Mouse (Mus musculus) central nervous system, embryonic 14 days (tissue): ENCODE results near the gene Tsg101. TPM values are rescaled to one million over a fixed set of nuclear protein-coding genes. Genes with fewer than 3 reads are reported as not detected.

Source experiments
- polyA plus RNA-seq: library from polyadenylated mRNA; depleted of rRNA; stranded (reverse); fragments of >200 nt; gene quantifications from 2 replicates; pipeline ENCODE4 v1.2.3, GENCODE M21; 2012; rRNA removed

Tsg101 gene
- 122 and 131 TPM in 2 replicates for polyA plus RNA-seq

GRCm38 (mm10) chr7:46919551-46920176 is at the start of gene Tsg101:
Gene Tsg101 (minus strand): TSS chr7:46919969.

GRCm38 (mm10) chr7:46957831-46958691 is 38.3 kb upstream of the Tsg101 start, which contains the start of gene Uevld:
Gene Uevld (minus strand): TSS chr7:46958527.

GRCm38 (mm10) chr7:46860996-46861395 is 58.8 kb downstream of the Tsg101 start, which contains the start of gene Ldhc:
Gene Ldhc (plus strand): TSS chr7:46861203.

DNA sequence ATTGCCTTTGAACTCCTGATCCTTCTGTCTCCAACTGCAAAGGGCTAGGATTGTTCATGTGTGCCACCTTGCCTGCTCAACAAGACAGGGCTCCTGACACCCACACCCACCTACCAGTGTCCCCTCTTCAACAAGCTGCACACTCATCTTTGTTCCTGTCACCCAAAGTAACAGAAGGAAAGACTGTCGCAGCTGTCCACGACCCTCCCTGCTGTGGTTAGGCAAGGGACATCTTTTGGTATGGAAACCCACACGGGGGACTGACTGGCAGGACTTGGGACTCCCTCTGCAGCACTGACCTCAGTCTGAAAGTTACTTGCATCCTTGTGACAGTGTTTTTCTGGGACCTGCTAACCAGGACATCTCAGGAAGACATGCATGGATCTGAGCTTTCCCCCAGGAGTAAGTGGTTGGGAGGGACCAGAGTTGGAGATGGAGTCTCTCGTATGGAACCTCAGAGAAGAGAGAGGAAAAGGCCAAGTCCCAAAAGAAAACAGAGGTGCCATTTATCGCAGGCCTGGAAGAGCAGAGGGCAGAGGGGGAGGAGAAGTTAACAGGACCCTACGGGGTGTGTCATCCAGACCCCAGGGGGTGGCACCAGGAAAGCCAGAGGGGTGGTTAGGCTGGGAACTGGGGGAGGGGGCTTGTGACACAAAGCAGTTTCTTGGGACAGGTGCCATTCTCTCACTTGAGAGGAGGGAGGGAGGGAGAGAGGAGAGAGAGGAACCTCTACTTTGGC is 78.8 kb downstream of the Tsg101 start, which contains the start of gene Ldha:
Ldha (plus strand) TSS at position 689 of the 739 bp plus-strand sequence.

Other genes with a start within 250 kb of the Tsg101 start
- 0.14 and 0.26 TPM in 2 replicates for gene Tph1, start 247.4 kb downstream of the Tsg101 start, polyA plus RNA-seq
- gene Saal1, start 209.3 kb downstream of the Tsg101 start, polyA plus RNA-seq: 15.4 TPM in 2 replicates
- 1.1 and 3.2 TPM in 2 replicates for gene Saa3, start 204.3 kb downstream of the Tsg101 start, polyA plus RNA-seq
- not detected in 2 replicates for gene Saa4, start 187.4 kb downstream of the Tsg101 start, polyA plus RNA-seq
- gene Saa1, start 177.0 kb downstream of the Tsg101 start, polyA plus RNA-seq: 0.14 TPM in 1 of 2 replicates, not detected in the other
- not detected in 2 replicates for gene Saa2, start 168.2 kb downstream of the Tsg101 start, polyA plus RNA-seq
- 29.1 and 30.8 TPM in 2 replicates for gene Hps5, start 123.9 kb downstream of the Tsg101 start, polyA plus RNA-seq
- 32.6 and 33.6 TPM in 2 replicates for gene Gtf2h1, start 123.9 kb downstream of the Tsg101 start, polyA plus RNA-seq
- gene Ldha, start 78.5 kb downstream of the Tsg101 start, polyA plus RNA-seq: 345 and 369 TPM in 2 replicates
- 0.11 and 0.14 TPM in 2 replicates for gene Ldhc, start 58.8 kb downstream of the Tsg101 start, polyA plus RNA-seq
- 7.4 and 8.3 TPM in 2 replicates for gene Uevld, start 38.6 kb upstream of the Tsg101 start, polyA plus RNA-seq
- gene Gm9999, start 63.6 kb upstream of the Tsg101 start, polyA plus RNA-seq: not detected in 2 replicates
- gene Spty2d1, start 88.4 kb upstream of the Tsg101 start, polyA plus RNA-seq: 6.2 and 7.6 TPM in 2 replicates
- 19.1 and 19.5 TPM in 2 replicates for gene Tmem86a, start 130.6 kb upstream of the Tsg101 start, polyA plus RNA-seq
- 145 and 159 TPM in 2 replicates for gene Ptpn5, start 213.7 kb upstream of the Tsg101 start, polyA plus RNA-seq